Mouse (Mus musculus) cerebellum, adult 2 months (tissue): ENCODE measurements at regions not wholly inside any gene's neighbourhood (a gene's known extent, or its start where the extent isn't known, plus 50 kb on each side); places are given as distances from the start of the nearest gene placed in this dataset.

Experiments
- CTCF ChIP-seq: fragments of 200-500 bp; IDR thresholded peaks from 2 replicates; pipeline ENCODE4 v1.5.1; 2011; ENCODE audit warnings: low read depth, mild to moderate bottlenecking, control low read depth, low read length, moderate library complexity, borderline replicate concordance; ENCODE audit not compliant: insufficient read depth
- POLR2A ChIP-seq: fragments of 200-500 bp; IDR thresholded peaks from 2 replicates; pipeline ENCODE4 v1.6.1; 2011; ENCODE audit warnings: low read length, control low read depth, borderline replicate concordance; ENCODE audit not compliant: insufficient read depth

- TF ChIP-seq CTCF (no peak), POLR2A (no peak)
These were observed 1629.7 kb upstream of the Acvr2a start for GRCm38 (mm10) chr2:47184067-47184802.
